Mouse (Mus musculus) MEL (cell line): ENCODE measurements around the gene Col13a1.

ENCODE experiments used
- CTCF ChIP-seq, 3 experiments: IDR thresholded peaks in 2 of 3; conservative IDR thresholded peaks in 1 of 3; 2 replicates each; pipeline ENCODE4 v1.5.1; 2011 to 2012; ENCODE audit warnings: low read length in 3 of 3, low read depth in 2 of 3, mild to moderate bottlenecking in 2 of 3, improper control_type of control experiment in 1 of 3, inconsistent platforms in 1 of 3, mixed read lengths in 1 of 3, moderate library complexity in 1 of 3; ENCODE audit not compliant: control insufficient read depth in 1 of 3, insufficient read depth in 1 of 3, poor library complexity in 1 of 3, severe bottlenecking in 1 of 3
- EP300 ChIP-seq, 2 experiments: IDR thresholded peaks; 2 replicates each; pipeline ENCODE4 v1.6.1; 2011; ENCODE audit warnings: improper control_type of control experiment in 2 of 2, low read length in 2 of 2, low read depth in 1 of 2, mild to moderate bottlenecking in 1 of 2
- GABPA ChIP-seq: IDR thresholded peaks from 2 replicates; pipeline ENCODE4 v1.6.1; 2012; ENCODE audit warnings: low read depth, mild to moderate bottlenecking, inconsistent platforms, low read length, improper control_type of control experiment, moderate library complexity
- HCFC1 ChIP-seq: IDR thresholded peaks from 2 replicates; pipeline ENCODE4 v1.6.1; 2012; ENCODE audit warnings: low read depth, mild to moderate bottlenecking, inconsistent platforms, low read length, improper control_type of control experiment, moderate library complexity
- MAX ChIP-seq: IDR thresholded peaks from 2 replicates; pipeline ENCODE4 v1.6.1; 2011; ENCODE audit warnings: low read length, improper control_type of control experiment
- MXI1 ChIP-seq: IDR thresholded peaks from 2 replicates; pipeline ENCODE4 v1.6.1; 2011; ENCODE audit warnings: mild to moderate bottlenecking, low read depth, low read length, improper control_type of control experiment
- POLR2A ChIP-seq, 2 experiments: IDR thresholded peaks; 2 replicates each; pipeline ENCODE4 v1.6.1; 2011 to 2012; ENCODE audit warnings: low read length in 2 of 2, mild to moderate bottlenecking in 2 of 2, control low read depth in 1 of 2, improper control_type of control experiment in 1 of 2, low read depth in 1 of 2, moderate library complexity in 1 of 2; ENCODE audit not compliant: control insufficient read depth in 1 of 2, insufficient read depth in 1 of 2, poor library complexity in 1 of 2
- POLR2AphosphoS5 ChIP-seq: IDR thresholded peaks from 2 replicates; pipeline ENCODE4 v1.6.1; 2012; ENCODE audit warnings: low read depth, borderline replicate concordance, mild to moderate bottlenecking, inconsistent platforms, low read length, moderate library complexity, mixed read lengths
- SMC3 ChIP-seq: IDR thresholded peaks from 2 replicates; pipeline ENCODE4 v1.6.1; 2011; ENCODE audit warnings: low read depth, low read length, improper control_type of control experiment

- TF ChIP-seq POLR2AphosphoS5 (no peak), POLR2A (IDR thresholded peaks at IDR 0.05; ENCODE audit: control insufficient read depth in 1 of 2, insufficient read depth in 1 of 2, low read depth in 1 of 2, low read length in 2 of 2, poor library complexity in 1 of 2) (no peak), CTCF (IDR thresholded peaks at IDR 0.05 in 2 of 3, conservative IDR thresholded peaks at IDR 0.05 in 1 of 3; ENCODE audit: control insufficient read depth in 1 of 3, insufficient read depth in 1 of 3, low read depth in 2 of 3, low read length in 3 of 3, poor library complexity in 1 of 3, severe bottlenecking in 1 of 3) (no peak), HCFC1 (no peak), MXI1 (no peak), MAX (no peak), GABPA (no peak), EP300 (IDR thresholded peaks at IDR 0.05; ENCODE audit: low read depth in 1 of 2, low read length in 2 of 2) (no peak), SMC3 (no peak)
These were observed 133.4 kb downstream of the Col13a1 start for GRCm38 (mm10) chr10:61845476-61845875.
